Mouse (Mus musculus) hindbrain, postnatal 0 days (tissue): ENCODE results near the gene Ubald2. TPM values are rescaled to one million over a fixed set of nuclear protein-coding genes. Genes with fewer than 3 reads are reported as not detected.

Experiments used
- ATAC-seq: fragments of 200-750 bp; cut with Nextera tagmentation; 2 replicates; pipeline ENCODE4 v1.8.0; 2017; ENCODE audit warnings: mild to moderate bottlenecking, moderate TSS enrichment, moderate library complexity
- DNase-seq: peaks from one replicate; pipeline ENCODE4 v3.0.0-alpha.2; 2015; ENCODE audit warnings: low spot score
- H3K27ac ChIP-seq: fragments of 300-500 bp; sonication (generic); 2 replicates; pipeline ENCODE4 v1.5.1; 2014; ENCODE audit warnings: mild to moderate bottlenecking
- H3K27me3 ChIP-seq: fragments of 300-500 bp; sonication (generic); 2 replicates; pipeline ENCODE4 v1.6.1; 2014; ENCODE audit warnings: low read length, mixed read lengths; ENCODE audit not compliant: insufficient read depth
- H3K36me3 ChIP-seq: fragments of 300-500 bp; sonication (generic); 2 replicates; pipeline ENCODE4 v1.6.1; 2014; ENCODE audit warnings: low read length, mixed read lengths; ENCODE audit not compliant: insufficient read depth
- H3K4me1 ChIP-seq: fragments of 300-500 bp; sonication (generic); 2 replicates; pipeline ENCODE4 v1.6.1; 2014; ENCODE audit warnings: antibody characterized with exemption, low read length, mixed read lengths; ENCODE audit not compliant: insufficient read depth
- H3K4me2 ChIP-seq: fragments of 300-500 bp; sonication (generic); 2 replicates; pipeline ENCODE4 v1.6.1; 2014; ENCODE audit warnings: low read depth, mild to moderate bottlenecking, low read length, moderate library complexity, mixed read lengths
- H3K4me3 ChIP-seq: fragments of 300-500 bp; sonication (generic); 2 replicates; pipeline ENCODE4 v1.5.1; 2014; ENCODE audit warnings: low read length
- H3K9ac ChIP-seq: fragments of 300-500 bp; sonication (generic); replicated peaks from 2 replicates; pipeline ENCODE4 v1.6.1; 2014; ENCODE audit warnings: mild to moderate bottlenecking, low read length, moderate library complexity, mixed read lengths
- H3K9me3 ChIP-seq: fragments of 300-500 bp; sonication (generic); 2 replicates; pipeline ENCODE4 v1.6.1; 2016; ENCODE audit warnings: low read length, mixed read lengths
- CTCF ChIP-seq: IDR thresholded peaks from 2 replicates; pipeline ENCODE4 v1.5.1; 2016; ENCODE audit warnings: antibody characterized with exemption, control low read depth, low read depth
- WGBS: fragments of 180-500 bp; shearing (Covaris S2); extraction: QIAGEN DNeasy Blood & Tissue Kit; methylation state at CpG from one replicate; pipeline ENCODE4 v1.1.7; 2014; 5-methylcytosine and 5-hydroxymethylcytosine counted together
- polyA plus RNA-seq: library from polyadenylated mRNA; unstranded; fragments of >200 nt; fragmentation: Nextera tagmentation; extraction: Ambion mirVana; gene quantifications from 2 replicates; pipeline ENCODE4 v1.2.1, GENCODE M21; 2015
- total RNA-seq: library from RNA; depleted of rRNA; stranded (reverse); fragments of >200 nt; gene quantifications from 2 replicates; pipeline ENCODE4 v1.2.3, GENCODE M21; 2014

The Ubald2 gene
- total and polyA plus RNA-seq, 2 experiments from 2014 or later, result 39.3 to 102 TPM

- TF ChIP-seq CTCF, result no peak
- no peak overlapping the region for H3K4me3 ChIP-seq
- H3K27ac ChIP-seq, result no peak overlapping the region
- no peak overlapping the region for H3K9ac ChIP-seq
- H3K27me3 ChIP-seq, result no peaks in the 10 kb centered on the region
- no peaks in the 10 kb centered on the region for H3K36me3 ChIP-seq
- no peak for ATAC-seq
- no peaks in the 10 kb centered on the region for H3K4me1 ChIP-seq
- WGBS, result 63% methylated on average over 11 of the region's 13 CpGs
- no peak overlapping the region for H3K4me2 ChIP-seq
- DNase-seq, result no peak
- H3K9me3 ChIP-seq, result no peaks in the 10 kb centered on the region
These were observed 4.7 kb upstream of the Ubald2 start for GRCm38 (mm10) chr11:116428872-116429859.

- H3K27me3 ChIP-seq, result no peaks in the 10 kb centered on the region
- no peaks in the 10 kb centered on the region for H3K4me1 ChIP-seq
- TF ChIP-seq CTCF, result no peak
- H3K36me3 ChIP-seq, result no peaks in the 10 kb centered on the region
- H3K9me3 ChIP-seq, result no peaks in the 10 kb centered on the region
- DNase-seq, result no peak
- WGBS, result 88% methylated on average over 9 of the region's 9 CpGs
- H3K9ac ChIP-seq, result no peak overlapping the region
- H3K4me2 ChIP-seq, result no peak overlapping the region
- no peak for ATAC-seq
- no peak overlapping the region for H3K4me3 ChIP-seq
- no peak overlapping the region for H3K27ac ChIP-seq
These were observed 3.9 kb upstream of the Ubald2 start for GRCm38 (mm10) chr11:116429862-116430613.

- Histone ChIP-seq H3K27ac (no peak overlapping the region), H3K27me3 (no peaks in the 10 kb centered on the region), H3K4me2 (no peak overlapping the region), H3K9ac (no peak overlapping the region), H3K4me1 (peaks cover 6% of the 10 kb centered on the region; the same call in 1 of the 2 replicates), H3K9me3 (no peaks in the 10 kb centered on the region), H3K4me3 (no peak overlapping the region), H3K36me3 (no peaks in the 10 kb centered on the region)
- no peak for ATAC-seq
- no peak for DNase-seq
- no peak for TF ChIP-seq CTCF
- WGBS, result 44% methylated on average over 22 of the region's 22 CpGs
These were observed 3.0 kb upstream of the Ubald2 start for GRCm38 (mm10) chr11:116430723-116431427.

- 54% methylated on average over 11 of the region's 11 CpGs for WGBS
- no peak overlapping the region for H3K4me3 ChIP-seq
- DNase-seq (no peak), ATAC-seq (no peak)
- no peaks in the 10 kb centered on the region for H3K36me3 ChIP-seq
- peaks cover 11% of the 10 kb centered on the region; the same call in 1 of the 2 replicates for H3K4me1 ChIP-seq
- no peak overlapping the region for H3K4me2 ChIP-seq
- H3K27ac ChIP-seq, result no peak overlapping the region
- TF ChIP-seq CTCF, result no peak
- H3K9me3 ChIP-seq, result no peaks in the 10 kb centered on the region
- no peak overlapping the region for H3K9ac ChIP-seq
- H3K27me3 ChIP-seq, result no peaks in the 10 kb centered on the region
These were observed 2.3 kb upstream of the Ubald2 start for GRCm38 (mm10) chr11:116431428-116432077.

- TF ChIP-seq CTCF, result no peak
- H3K4me2 ChIP-seq, result no peak overlapping the region
- no peaks in the 10 kb centered on the region for H3K27me3 ChIP-seq
- no peaks in the 10 kb centered on the region for H3K36me3 ChIP-seq
- no peaks in the 10 kb centered on the region for H3K9me3 ChIP-seq
- H3K9ac ChIP-seq, result no peak overlapping the region
- DNase-seq, result no peak
- no peak overlapping the region for H3K4me3 ChIP-seq
- no peak overlapping the region for H3K27ac ChIP-seq
- WGBS, result 56% methylated on average over 6 of the region's 6 CpGs
- H3K4me1 ChIP-seq, result peaks cover 15% of the 10 kb centered on the region; the same call in 1 of the 2 replicates
- ATAC-seq, result no peak
These were observed 1.8 kb upstream of the Ubald2 start for GRCm38 (mm10) chr11:116432127-116432526.
